Mouse (Mus musculus) gonadal fat pad, adult 2 months (tissue): ENCODE measurements around the gene Sec23a. TPM values are rescaled to one million over a fixed set of nuclear protein-coding genes. Genes with fewer than 3 reads are reported as not detected.
"Not testable (repeated sequence)": the region's sequence is repeated elsewhere in the genome, so short reads cannot be mapped to it uniquely, and the experiment has no call there.

ENCODE experiments used
- DNase-seq: peaks from one replicate; pipeline ENCODE4 v3.0.0-alpha.2; 2012; ENCODE audit warnings: low read depth
- polyA plus RNA-seq: library from polyadenylated mRNA; depleted of rRNA; stranded (reverse); fragments of >200 nt; gene quantifications from 2 replicates; pipeline ENCODE4 v1.2.3, GENCODE M21; 2012; rRNA removed

The Sec23a gene
- polyA plus RNA-seq, 1 experiment: 29.2 TPM

- not testable (repeated sequence) for DNase-seq
Measured at GRCm38 (mm10) chr12:58981178-58981661, 30.6 kb downstream of the Sec23a start.

DNA sequence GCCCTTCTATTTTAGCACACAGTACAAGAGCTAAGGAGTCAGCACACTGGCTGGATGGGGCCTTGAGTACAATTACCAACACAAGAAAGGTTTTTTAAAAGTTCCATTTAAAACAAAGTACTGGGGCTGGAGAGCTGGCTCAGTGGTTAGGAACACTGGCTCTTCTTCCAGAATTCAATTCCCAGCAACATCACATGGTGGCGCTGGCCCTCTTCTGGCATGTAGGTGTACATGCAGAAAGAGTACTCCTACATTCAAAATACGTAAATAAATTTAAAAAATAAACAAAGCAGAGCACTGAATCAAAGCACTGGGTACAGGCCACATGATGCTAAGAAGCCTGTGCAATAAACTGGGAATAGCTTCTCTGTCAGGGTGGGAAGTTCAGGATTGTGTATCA lies 34.9 kb downstream of the Sec23a start:
- no peak for DNase-seq

DNA sequence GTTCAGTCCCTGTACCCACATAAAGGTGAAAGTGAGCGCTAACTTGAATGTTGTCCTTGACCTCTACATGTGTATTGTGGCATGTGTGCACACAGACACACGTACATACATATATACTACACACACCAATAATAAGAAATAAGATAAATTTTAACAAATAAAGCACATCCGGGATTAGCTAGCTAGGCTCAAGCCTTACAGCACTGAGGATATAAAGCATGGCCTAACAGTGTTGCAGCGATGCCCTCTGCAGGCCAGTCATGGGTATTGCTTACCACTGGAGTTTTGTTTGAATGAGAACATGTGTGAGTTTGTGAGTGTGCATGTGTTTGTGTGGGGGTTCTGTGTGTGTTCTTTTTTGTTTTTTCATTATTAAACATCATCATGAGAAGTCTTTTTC lies 47.2 kb downstream of the Sec23a start:
- no peak for DNase-seq

DNA sequence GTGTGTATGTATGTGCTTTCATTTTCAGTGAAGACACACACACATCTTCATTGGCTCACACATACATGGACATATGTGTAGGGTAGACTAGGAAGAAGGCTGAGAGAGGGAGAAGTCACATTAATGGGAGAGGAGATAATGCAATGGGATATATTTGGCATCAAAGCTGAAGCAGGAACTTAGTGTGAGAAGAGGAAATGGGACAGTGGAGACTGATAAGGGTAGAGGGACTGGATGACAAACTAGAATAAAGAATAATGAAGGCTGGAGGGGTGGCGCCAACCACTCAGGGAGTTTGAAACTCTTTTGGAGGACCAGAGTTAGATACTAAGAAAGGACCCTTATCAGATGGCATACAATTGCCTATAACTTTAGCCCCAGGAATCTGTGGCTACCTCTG lies 51.0 kb downstream of the Sec23a start:
- no peak for DNase-seq

GRCm38 (mm10) chr12:58956624-58957023 lies 55.2 kb downstream of the Sec23a start:
- DNase-seq: no peak

DNA sequence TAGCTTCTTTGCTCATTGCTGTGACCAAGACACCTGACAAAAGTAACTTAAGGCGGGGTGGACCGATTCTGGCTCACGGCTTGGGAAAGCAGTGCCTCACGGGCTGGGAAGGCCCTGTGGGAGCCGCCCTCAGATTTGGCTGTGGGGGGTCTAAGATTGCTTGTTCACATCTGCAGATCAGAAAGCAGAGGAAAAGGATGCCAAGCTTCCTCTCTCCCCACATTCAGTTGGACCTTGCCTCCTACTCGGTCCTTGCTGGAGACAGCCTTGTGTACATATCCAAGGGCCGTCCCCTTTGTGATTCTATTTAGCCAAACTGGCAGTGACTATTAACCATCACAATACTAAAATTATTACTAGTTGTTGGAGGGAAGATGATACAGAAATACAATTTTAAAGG lies 55.7 kb downstream of the Sec23a start:
- no peak for DNase-seq

DNA sequence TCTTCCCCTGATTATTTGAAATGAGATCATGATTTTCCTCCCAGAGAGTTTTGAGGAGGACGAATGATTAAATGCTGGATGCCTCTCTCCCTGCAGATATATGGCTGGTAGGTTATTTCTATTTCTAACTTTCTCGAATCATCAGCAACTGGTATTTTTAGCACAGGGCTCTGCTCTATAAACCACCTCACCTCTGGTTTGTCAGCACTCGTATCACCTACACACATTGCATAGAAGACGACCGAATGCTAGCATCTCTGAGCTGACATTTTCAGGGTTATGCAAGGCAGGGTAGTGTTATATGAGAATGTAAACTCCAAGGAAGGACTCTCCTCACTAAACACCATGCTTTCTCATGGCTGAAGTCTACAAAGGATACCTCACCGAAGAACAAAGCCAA lies 63.9 kb downstream of the Sec23a start:
- DNase-seq: no peak

GRCm38 (mm10) chr12:58947231-58947630 lies 64.6 kb downstream of the Sec23a start:
- no peak for DNase-seq

GRCm38 (mm10) chr12:58942544-58942943 lies 69.3 kb downstream of the Sec23a start:
- no peak for DNase-seq

DNA sequence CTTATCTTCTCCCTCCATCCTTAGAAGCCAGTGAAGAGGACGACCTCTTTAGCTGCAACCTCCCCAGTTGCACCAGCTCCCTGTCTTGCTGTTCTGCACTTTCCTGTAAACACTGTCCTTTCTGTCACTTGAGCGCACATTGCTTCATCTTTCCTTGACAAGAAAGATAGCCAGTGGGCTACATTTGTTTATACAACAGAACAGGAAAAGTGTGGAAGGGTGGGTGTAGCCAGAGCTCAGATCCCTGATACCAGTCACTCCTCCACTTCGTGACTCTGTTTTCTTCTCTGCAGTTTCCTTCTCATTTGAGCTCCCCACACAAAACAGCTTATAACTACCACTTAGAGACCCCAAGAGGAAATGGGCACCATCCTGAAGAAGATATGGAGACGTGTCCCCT lies 77.2 kb downstream of the Sec23a start:
- no peak for DNase-seq

DNA sequence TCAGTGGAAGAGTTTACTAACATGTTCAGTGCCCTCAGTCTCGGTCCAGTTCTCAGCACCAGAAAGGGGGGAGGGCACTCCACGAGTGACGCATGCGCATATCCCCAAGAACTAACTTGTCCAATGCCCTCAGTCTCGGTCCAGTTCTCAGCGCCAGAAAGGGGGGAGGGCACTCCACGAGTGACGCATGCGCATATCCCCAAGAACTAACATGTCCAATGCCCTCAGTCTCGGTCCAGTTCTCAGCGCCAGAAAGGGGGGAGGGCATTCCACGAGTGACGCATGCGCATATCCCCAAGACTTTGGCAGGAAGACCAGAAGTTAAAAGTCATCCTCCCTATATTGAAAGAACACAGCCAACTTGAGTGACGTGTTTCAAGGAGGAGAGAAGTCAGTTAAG lies 86.8 kb downstream of the Sec23a start:
- DNase-seq: no peak

DNA sequence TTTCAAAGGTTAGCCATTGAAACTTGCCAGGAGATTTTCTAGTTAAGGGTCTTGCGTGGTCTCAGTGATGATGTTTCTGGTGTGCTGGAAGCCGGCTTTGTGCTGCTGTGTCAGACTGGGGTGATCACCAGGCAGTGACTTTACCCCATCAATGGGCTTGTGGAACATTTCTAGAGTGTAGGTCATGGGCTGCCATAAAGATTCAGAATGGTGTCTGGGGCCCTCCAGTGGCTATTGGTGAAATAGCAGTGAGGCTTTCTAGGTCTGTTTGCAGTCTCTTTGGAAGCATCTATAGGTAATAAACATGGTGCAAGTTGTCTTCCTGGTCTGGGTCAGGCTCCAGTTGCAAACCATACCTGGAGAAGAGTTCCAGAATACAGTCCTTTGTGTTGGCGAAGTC lies 87.8 kb downstream of the Sec23a start:
- DNase-seq: no peak

DNA sequence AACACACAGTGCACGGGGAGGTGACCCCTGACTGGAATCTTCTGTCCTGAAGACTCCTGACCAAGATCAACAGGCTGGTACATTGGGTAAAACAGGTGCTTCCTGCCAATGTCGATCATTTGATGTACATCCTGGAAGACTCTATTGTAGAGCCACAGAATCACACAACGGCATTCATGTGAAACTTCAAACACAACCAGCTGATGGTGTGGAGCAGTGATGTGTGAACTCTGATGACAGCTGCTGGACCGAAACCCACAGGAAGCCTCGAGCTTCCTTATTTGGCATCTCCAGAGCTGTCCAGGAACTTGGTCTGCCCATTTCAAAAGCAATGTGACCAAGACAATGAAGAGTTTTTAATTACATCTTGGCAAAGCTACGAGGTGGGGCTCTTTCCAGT lies 91.0 kb downstream of the Sec23a start:
- DNase-seq: no peak

GRCm38 (mm10) chr12:58919516-58919915 lies 92.3 kb downstream of the Sec23a start:
- no peak for DNase-seq

GRCm38 (mm10) chr12:58909826-58910225 lies 102.0 kb downstream of the Sec23a start:
- DNase-seq: no peak

Other genes starting within 250 kb of the Sec23a start
- 3.1 and 4.0 TPM in 2 replicates for gene Gemin2, start 1.4 kb upstream of the Sec23a start, polyA plus RNA-seq
- gene Trappc6b, start 49.5 kb upstream of the Sec23a start, polyA plus RNA-seq: 77.7 and 116 TPM in 2 replicates
- 10.0 and 16.7 TPM in 2 replicates for gene Pnn, start 54.9 kb upstream of the Sec23a start, polyA plus RNA-seq
- 56.4 and 58.9 TPM in 2 replicates for gene Mia2, start 83.8 kb upstream of the Sec23a start, polyA plus RNA-seq
- 18.4 and 18.7 TPM in 2 replicates for gene Fbxo33, start 207.7 kb upstream of the Sec23a start, polyA plus RNA-seq